Mouse (Mus musculus) stomach, postnatal 0 days (tissue): ENCODE measurements around the gene Cdk5rap2.

ENCODE experiments used
- CTCF ChIP-seq: IDR thresholded peaks from 2 replicates; pipeline ENCODE4 v1.5.1; 2016; ENCODE audit warnings: antibody characterized with exemption, low read depth, mild to moderate bottlenecking, moderate library complexity
- EP300 ChIP-seq: optimal IDR thresholded peaks from 2 replicates; pipeline ENCODE3; 2016; ENCODE audit warnings: antibody characterized with exemption

- TF ChIP-seq CTCF (peak; percentile 22; the same call in 1 of the 2 replicates), EP300 (no peak)
Measured at GRCm38 (mm10) chr4:70377359-70377758, 32.9 kb downstream of the Cdk5rap2 start.
